Mouse (Mus musculus): ENCODE results near the gene Olfr97. TPM values are rescaled to one million over a fixed set of nuclear protein-coding genes. Genes with fewer than 3 reads are reported as not detected.

Gene Olfr97
- total RNA-seq, 2 experiments from 2014 or later, result not detected

- DNase-seq, result peak; percentile 6
Observed at GRCm38 (mm10) chr17:37194782-37195181, 42.3 kb downstream of the Olfr97 start.

DNA sequence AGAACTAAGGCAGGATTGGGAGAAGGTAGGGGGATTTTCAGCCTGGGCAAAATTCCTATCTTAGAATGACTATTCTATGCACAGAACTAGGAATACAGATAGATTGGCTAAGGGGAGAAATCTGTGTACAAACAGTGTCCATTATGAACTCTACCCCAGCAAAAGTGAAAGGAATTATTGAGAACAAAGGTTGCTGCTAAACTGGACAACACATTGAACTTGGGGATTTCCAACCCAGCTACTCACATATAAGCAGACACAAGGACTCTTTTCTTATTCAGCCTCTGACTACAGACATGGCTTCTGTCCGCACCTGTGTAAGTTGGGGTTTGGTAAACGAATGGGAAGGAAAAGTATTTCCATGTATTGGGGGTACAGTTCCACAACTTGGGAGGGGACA lies 43.5 kb downstream of the Olfr97 start, which contains the start of gene Ubd:
Gene Ubd, plus strand, starts transcription at position 237 of the 400 bp plus-strand sequence.
- DNase-seq, result no peak

- no peak for DNase-seq
Observed at GRCm38 (mm10) chr17:37193032-37193431, 44.1 kb downstream of the Olfr97 start.

DNA sequence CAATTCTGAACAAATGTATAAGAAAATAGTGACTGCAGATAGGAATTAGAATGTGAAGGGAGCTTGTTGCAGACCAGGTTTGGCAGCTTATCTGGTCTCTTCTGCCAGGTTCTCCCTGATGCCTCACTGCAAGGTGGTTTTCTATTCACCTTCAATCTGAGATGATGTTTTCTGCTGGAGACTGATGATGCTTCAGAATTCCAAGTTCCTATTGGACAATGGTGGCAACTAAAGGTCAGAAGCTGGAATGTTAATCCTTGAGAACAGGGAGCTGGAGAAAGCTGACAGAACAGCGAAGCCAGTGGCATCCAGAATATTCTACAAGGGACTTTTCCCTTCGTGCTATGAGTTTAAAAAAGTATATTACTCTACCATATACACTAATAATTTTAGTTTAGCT lies 46.4 kb downstream of the Olfr97 start:
- DNase-seq, result peak; percentile 59

DNA sequence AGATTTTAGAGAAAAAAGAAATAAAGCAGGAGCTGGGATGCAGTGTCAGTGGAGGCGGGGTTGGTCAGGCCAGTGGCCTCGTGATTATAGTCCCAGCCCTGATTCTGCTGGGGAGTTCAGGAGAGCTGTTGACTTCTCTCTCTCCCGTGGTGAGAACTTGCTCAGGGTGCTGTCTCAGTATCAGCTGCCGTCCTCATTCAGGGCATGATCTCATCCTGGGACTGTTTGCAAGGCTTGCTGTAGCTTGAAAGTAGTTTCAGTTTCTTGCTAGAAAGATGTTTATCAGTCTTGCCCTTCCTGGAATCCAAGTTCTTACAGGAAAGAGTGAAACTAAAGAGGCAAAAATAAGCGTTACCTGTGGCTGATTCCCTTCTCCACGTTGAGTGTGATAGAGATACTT lies 51.7 kb downstream of the Olfr97 start:
- DNase-seq, result no peak

Other genes with a start within 250 kb of the Olfr97 start
- not detected for gene H2-M5, start 247.8 kb downstream of the Olfr97 start, total RNA-seq (2021)
- 1 to 10 TPM; 4.0 to 7.7 TPM for gene Zfp57, start 236.2 kb downstream of the Olfr97 start, total RNA-seq (2021)
- not detected for gene Mog, start 213.9 kb downstream of the Olfr97 start, total RNA-seq (2021)
- 10 to 100 TPM; 22.1 to 40.3 TPM for gene Gabbr1, start 191.4 kb downstream of the Olfr97 start, total RNA-seq (2021)
- not detected for gene Olfr90, start 148.8 kb downstream of the Olfr97 start, total RNA-seq (2021)
- not detected for gene Olfr91, start 139.1 kb downstream of the Olfr97 start, total RNA-seq (2021)
- gene Olfr92, start 117.2 kb downstream of the Olfr97 start, total RNA-seq (2021), result not detected
- not detected for gene Olfr93, start 75.8 kb downstream of the Olfr97 start, total RNA-seq (2021)
- gene Ubd, start 43.4 kb downstream of the Olfr97 start, total RNA-seq (2021), result under 1 TPM; 0.78 to 0.88 TPM
- not detected for gene Olfr94, start 36.3 kb downstream of the Olfr97 start, total RNA-seq (2021)
- not detected for gene Olfr95, start 24.2 kb downstream of the Olfr97 start, total RNA-seq (2021)
- gene Olfr96, start 17.2 kb downstream of the Olfr97 start, total RNA-seq (2021), result not detected
- gene Olfr98, start 26.4 kb upstream of the Olfr97 start, total RNA-seq (2021), result not detected
- gene H2-M3, start 32.9 kb upstream of the Olfr97 start, total RNA-seq (2021), result 1 to 10 TPM; 4.6 to 5.0 TPM
- not detected for gene Olfr99, start 46.1 kb upstream of the Olfr97 start, total RNA-seq (2021)
- gene Olfr101, start 67.0 kb upstream of the Olfr97 start, total RNA-seq (2021), result not detected
- not detected for gene Olfr102, start 79.7 kb upstream of the Olfr97 start, total RNA-seq (2021)
- not detected for gene Olfr103, start 102.4 kb upstream of the Olfr97 start, total RNA-seq (2021)
- not detected for gene Olfr104-ps, start 122.3 kb upstream of the Olfr97 start, total RNA-seq (2021)
- not detected for gene Olfr105-ps, start 141.7 kb upstream of the Olfr97 start, total RNA-seq (2021)
- not detected for gene Olfr106-ps, start 153.1 kb upstream of the Olfr97 start, total RNA-seq (2021)
- gene Olfr107, start 161.9 kb upstream of the Olfr97 start, total RNA-seq (2021), result not detected
- not detected for gene Olfr108, start 208.2 kb upstream of the Olfr97 start, total RNA-seq (2021)
- not detected for gene Olfr109, start 221.6 kb upstream of the Olfr97 start, total RNA-seq (2021)
- gene H2-M2, start 246.2 kb upstream of the Olfr97 start, total RNA-seq (2021), result under 1 TPM; 0.36 to 0.60 TPM